Mouse (Mus musculus): ENCODE data around the gene Dnmt3c. TPM values are rescaled to one million over a fixed set of nuclear protein-coding genes. Genes with fewer than 3 reads are reported as not detected.

Dnmt3c gene
- polyA plus RNA-seq, 1 experiment, result 5.5 TPM

DNA sequence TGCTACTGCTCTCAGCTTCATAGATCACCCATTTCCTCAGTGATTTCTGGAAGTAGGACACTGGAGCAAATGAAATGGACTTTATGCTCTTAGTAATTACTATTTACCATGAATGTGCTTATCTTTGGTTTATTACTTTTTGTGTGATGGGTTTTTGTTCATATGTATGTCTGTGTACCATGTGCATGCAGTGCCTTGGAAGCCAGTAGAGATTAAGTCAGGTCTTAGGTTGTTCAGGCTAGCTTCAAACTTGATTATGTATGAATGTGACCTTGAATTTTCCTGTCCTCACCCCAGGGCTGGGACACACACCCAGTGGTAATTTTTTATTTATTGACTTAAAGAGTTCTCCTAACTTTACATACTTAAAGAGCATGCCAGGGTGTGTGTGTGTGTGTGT is 51.5 kb downstream of the Dnmt3c start:
- H3K27ac ChIP-seq (ENCODE audit: insufficient read depth, low read length), result no peak overlapping the region
- no peak overlapping the region for H3K9ac ChIP-seq (ENCODE audit: low read depth, poor library complexity, severe bottlenecking)
- TF ChIP-seq CTCF (IDR thresholded peaks at IDR 0.05; ENCODE audit: low read depth, low read length) (no peak), POLR2A (IDR thresholded peaks at IDR 0.05; ENCODE audit: insufficient read depth, low read length) (no peak), EP300 (IDR thresholded peaks at IDR 0.05; ENCODE audit: insufficient read depth, low read depth, low read length) (no peak)
- peaks cover 15% of the 10 kb centered on the region for H3K36me3 ChIP-seq (ENCODE audit: control insufficient read depth, insufficient read depth, low read length, poor library complexity, severe bottlenecking)
- no peaks in the 10 kb centered on the region for H3K4me1 ChIP-seq (ENCODE audit: control insufficient read depth, insufficient read depth, low read length)
- H3K4me3 ChIP-seq (ENCODE audit: low read depth, low read length), result no peak overlapping the region
- H3K9me3 ChIP-seq (replicated peaks; ENCODE audit: control insufficient read depth, insufficient read depth, low read length, poor library complexity, severe bottlenecking), result no peaks in the 10 kb centered on the region
- no peaks in the 10 kb centered on the region for H3K27me3 ChIP-seq (ENCODE audit: control insufficient read depth, insufficient read depth, low read length, poor library complexity, severe bottlenecking)

- Histone ChIP-seq H3K4me1 (ENCODE audit: control insufficient read depth, insufficient read depth, low read length) (no peaks in the 10 kb centered on the region), H3K27ac (ENCODE audit: insufficient read depth, low read length) (no peak overlapping the region), H3K36me3 (ENCODE audit: control insufficient read depth, insufficient read depth, low read length, poor library complexity, severe bottlenecking) (peaks cover 16% of the 10 kb centered on the region), H3K9ac (ENCODE audit: low read depth, poor library complexity, severe bottlenecking) (no peak overlapping the region), H3K27me3 (ENCODE audit: control insufficient read depth, insufficient read depth, low read length, poor library complexity, severe bottlenecking) (no peaks in the 10 kb centered on the region), H3K4me3 (ENCODE audit: low read depth, low read length) (no peak overlapping the region), H3K9me3 (replicated peaks; ENCODE audit: control insufficient read depth, insufficient read depth, low read length, poor library complexity, severe bottlenecking) (no peaks in the 10 kb centered on the region)
- TF ChIP-seq POLR2A (IDR thresholded peaks at IDR 0.05; ENCODE audit: insufficient read depth, low read length) (no peak), CTCF (IDR thresholded peaks at IDR 0.05; ENCODE audit: low read depth, low read length) (no peak)
These were observed 53.9 kb downstream of the Dnmt3c start for GRCm38 (mm10) chr2:153750363-153750762.

DNA sequence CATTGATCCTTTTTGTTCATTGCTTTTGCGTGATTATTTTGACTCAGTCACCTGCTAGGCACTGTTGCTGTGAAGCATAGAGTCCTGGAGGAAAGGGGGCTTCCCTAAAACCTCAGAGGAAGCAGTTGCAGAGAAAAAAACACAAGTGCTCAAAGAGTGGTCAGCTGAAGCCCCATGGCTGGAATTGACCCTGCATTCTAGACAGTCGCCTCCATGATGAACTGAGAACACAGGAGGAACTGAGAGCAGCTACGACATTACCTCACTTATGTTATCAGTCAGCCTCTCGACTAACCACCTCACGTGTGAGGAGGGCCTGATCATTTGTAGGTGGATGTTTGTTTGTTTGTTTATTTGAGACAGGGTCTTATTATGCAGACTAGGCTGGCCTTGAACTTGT is 65.7 kb downstream of the Dnmt3c start:
- Histone ChIP-seq H3K27me3 (ENCODE audit: control insufficient read depth, insufficient read depth, low read length, poor library complexity, severe bottlenecking) (no peaks in the 10 kb centered on the region), H3K4me1 (ENCODE audit: control insufficient read depth, insufficient read depth, low read length) (no peaks in the 10 kb centered on the region), H3K9me3 (replicated peaks; ENCODE audit: control insufficient read depth, insufficient read depth, low read length, poor library complexity, severe bottlenecking) (no peaks in the 10 kb centered on the region), H3K36me3 (ENCODE audit: control insufficient read depth, insufficient read depth, low read length, poor library complexity, severe bottlenecking) (peaks cover 65% of the 10 kb centered on the region), H3K27ac (ENCODE audit: insufficient read depth, low read length) (no peak overlapping the region), H3K9ac (ENCODE audit: low read depth, poor library complexity, severe bottlenecking) (no peak overlapping the region), H3K4me3 (ENCODE audit: low read depth, low read length) (no peak overlapping the region)
- no peak for TF ChIP-seq EP300 (IDR thresholded peaks at IDR 0.05; ENCODE audit: insufficient read depth, low read depth, low read length)
- no peak for TF ChIP-seq POLR2A (IDR thresholded peaks at IDR 0.05; ENCODE audit: insufficient read depth, low read length)
- TF ChIP-seq CTCF (IDR thresholded peaks at IDR 0.05; ENCODE audit: low read depth, low read length), result no peak

- TF ChIP-seq POLR2A (IDR thresholded peaks at IDR 0.05; ENCODE audit: insufficient read depth, low read length), result no peak
- no peak for TF ChIP-seq EP300 (IDR thresholded peaks at IDR 0.05; ENCODE audit: insufficient read depth, low read depth, low read length)
- no peak for TF ChIP-seq CTCF (IDR thresholded peaks at IDR 0.05; ENCODE audit: low read depth, low read length)
- Histone ChIP-seq H3K9ac (ENCODE audit: low read depth, poor library complexity, severe bottlenecking) (no peak overlapping the region), H3K27me3 (ENCODE audit: control insufficient read depth, insufficient read depth, low read length, poor library complexity, severe bottlenecking) (no peaks in the 10 kb centered on the region), H3K9me3 (replicated peaks; ENCODE audit: control insufficient read depth, insufficient read depth, low read length, poor library complexity, severe bottlenecking) (no peaks in the 10 kb centered on the region), H3K36me3 (ENCODE audit: control insufficient read depth, insufficient read depth, low read length, poor library complexity, severe bottlenecking) (peaks cover 25% of the 10 kb centered on the region), H3K27ac (ENCODE audit: insufficient read depth, low read length) (peak overlapping the region; percentile 64; the same call in 1 of the 2 replicates), H3K4me3 (ENCODE audit: low read depth, low read length) (no peak overlapping the region), H3K4me1 (ENCODE audit: control insufficient read depth, insufficient read depth, low read length) (no peaks in the 10 kb centered on the region)
These were observed 71.0 kb downstream of the Dnmt3c start for GRCm38 (mm10) chr2:153767484-153767883.

GRCm38 (mm10) chr2:153768881-153769280 is 72.4 kb downstream of the Dnmt3c start:
- TF ChIP-seq EP300 (IDR thresholded peaks at IDR 0.05; ENCODE audit: insufficient read depth, low read depth, low read length), result no peak
- no peak for TF ChIP-seq POLR2A (IDR thresholded peaks at IDR 0.05; ENCODE audit: insufficient read depth, low read length)
- no peak for TF ChIP-seq CTCF (IDR thresholded peaks at IDR 0.05; ENCODE audit: low read depth, low read length)
- peaks cover 16% of the 10 kb centered on the region for H3K36me3 ChIP-seq (ENCODE audit: control insufficient read depth, insufficient read depth, low read length, poor library complexity, severe bottlenecking)

GRCm38 (mm10) chr2:153772950-153773349 is 76.5 kb downstream of the Dnmt3c start:
- TF ChIP-seq POLR2A (IDR thresholded peaks at IDR 0.05; ENCODE audit: insufficient read depth, low read length) (no peak), EP300 (IDR thresholded peaks at IDR 0.05; ENCODE audit: insufficient read depth, low read depth, low read length) (no peak), CTCF (IDR thresholded peaks at IDR 0.05; ENCODE audit: low read depth, low read length) (no peak)
- no peak overlapping the region for H3K9ac ChIP-seq (ENCODE audit: low read depth, poor library complexity, severe bottlenecking)
- no peak overlapping the region for H3K27ac ChIP-seq (ENCODE audit: insufficient read depth, low read length)
- no peak overlapping the region for H3K4me3 ChIP-seq (ENCODE audit: low read depth, low read length)
- H3K36me3 ChIP-seq (ENCODE audit: control insufficient read depth, insufficient read depth, low read length, poor library complexity, severe bottlenecking), result peaks cover 3% of the 10 kb centered on the region
- no peaks in the 10 kb centered on the region for H3K4me1 ChIP-seq (ENCODE audit: control insufficient read depth, insufficient read depth, low read length)
- H3K27me3 ChIP-seq (ENCODE audit: control insufficient read depth, insufficient read depth, low read length, poor library complexity, severe bottlenecking), result no peaks in the 10 kb centered on the region
- no peaks in the 10 kb centered on the region for H3K9me3 ChIP-seq (replicated peaks; ENCODE audit: control insufficient read depth, insufficient read depth, low read length, poor library complexity, severe bottlenecking)

More at GRCm38 (mm10) chr2:153768881-153769280, 72.4 kb downstream of the Dnmt3c start:
- Histone ChIP-seq H3K4me3 (ENCODE audit: low read depth, low read length) (no peak overlapping the region), H3K9ac (ENCODE audit: low read depth, poor library complexity, severe bottlenecking) (no peak overlapping the region), H3K27me3 (ENCODE audit: control insufficient read depth, insufficient read depth, low read length, poor library complexity, severe bottlenecking) (no peaks in the 10 kb centered on the region), H3K4me1 (ENCODE audit: control insufficient read depth, insufficient read depth, low read length) (no peaks in the 10 kb centered on the region), H3K27ac (ENCODE audit: insufficient read depth, low read length) (no peak overlapping the region), H3K9me3 (replicated peaks; ENCODE audit: control insufficient read depth, insufficient read depth, low read length, poor library complexity, severe bottlenecking) (no peaks in the 10 kb centered on the region)

All from ES-Bruce4 (cell line).